Mouse (Mus musculus) frontal cortex, postnatal 10 days (tissue): ENCODE data around the gene Spata16.

Experiments used
- DNase-seq, 2 experiments: peaks; one replicate each; pipeline ENCODE4 v3.0.0; 2022; ENCODE audit warnings: low spot score in 2 of 2, mixed read lengths in 1 of 2

The Spata16 gene

GRCm38 (mm10) chr3:26970529-26970928 lies 333.1 kb downstream of the Spata16 start:
- no peak for DNase-seq

- no peak for DNase-seq
These were observed 333.9 kb downstream of the Spata16 start for GRCm38 (mm10) chr3:26971276-26971675.

GRCm38 (mm10) chr3:26972105-26972504 lies 334.7 kb downstream of the Spata16 start:
- DNase-seq, result no peak

GRCm38 (mm10) chr3:26979603-26980002 lies 342.2 kb downstream of the Spata16 start:
- no peak for DNase-seq

- peak in 1 of 2 experiments; percentile 12 for DNase-seq
These were observed 343.0 kb downstream of the Spata16 start for GRCm38 (mm10) chr3:26980371-26980770.

- DNase-seq, result no peak
These were observed 344.7 kb downstream of the Spata16 start for GRCm38 (mm10) chr3:26981979-26982623.

GRCm38 (mm10) chr3:26983749-26984148 lies 346.3 kb downstream of the Spata16 start:
- no peak for DNase-seq

- DNase-seq, result no peak
These were observed 369.4 kb downstream of the Spata16 start for GRCm38 (mm10) chr3:27006844-27007243.

GRCm38 (mm10) chr3:27027957-27028356 lies 390.5 kb downstream of the Spata16 start:
- DNase-seq, result no peak

- DNase-seq, result no peak
These were observed 391.1 kb downstream of the Spata16 start for GRCm38 (mm10) chr3:27028526-27028925.

GRCm38 (mm10) chr3:27030067-27030857 lies 392.8 kb downstream of the Spata16 start:
- DNase-seq, result no peak
